Comparison of ENCODE assay signal across 10 mouse cellular contexts in the genomic region with DNA sequence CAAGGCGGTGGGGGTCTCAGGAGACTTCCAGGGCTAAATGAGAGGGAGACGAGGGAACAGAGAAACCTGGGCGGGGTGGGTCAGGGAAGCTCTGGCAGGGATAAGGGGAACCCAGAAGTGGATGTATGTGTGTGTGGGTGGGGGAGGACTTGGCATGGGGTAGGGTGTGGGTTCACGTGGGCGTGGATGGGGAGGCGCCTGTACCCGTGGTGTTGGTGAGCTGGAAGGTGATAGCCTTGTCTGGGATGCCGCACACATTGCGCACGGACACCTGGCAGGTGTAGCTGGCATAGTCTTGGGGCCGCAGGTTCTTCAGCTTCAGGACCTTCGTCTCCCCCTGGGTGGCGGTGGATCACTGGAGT.
DNase-seq lines count a peak whose midpoint lies in the region; ATAC-seq and TF ChIP-seq lines count a peak whose summit lies in the region.
"Had no signal": no experiment of that assay in that cellular context is flagged by ENCODE, and none has a peak within 500 bp of the region (broad histone marks: within the 10 kb centered on the region; RNA-seq: fewer than 3 reads in every experiment).

No protein-coding gene starts in this region.

- H3K27ac ChIP-seq in forebrain, embryonic 14.5 days (ENCODE audit: low read depth, low read length) = no peak overlapping the region
- no peak overlapping the region for H3K27ac ChIP-seq in forebrain, embryonic 10.5 days
- no peak overlapping the region for H3K27ac ChIP-seq in kidney, embryonic 14.5 days (ENCODE audit: low read depth, low read length)
- H3K27ac ChIP-seq in ES-Bruce4 (ENCODE audit: insufficient read depth, low read length) = no peak overlapping the region
- H3K27ac ChIP-seq in liver, embryonic 14.5 days = no peak overlapping the region
- H3K27ac ChIP-seq: embryonic facial prominence, embryonic 13.5 days; midbrain, embryonic 12.5 days had no signal

- no peak for DNase-seq in forebrain, embryonic 14.5 days (ENCODE audit: low spot score)
- no peak for DNase-seq in forebrain, embryonic 10.5 days (ENCODE audit: extremely low spot score, low spot score)
- no peak for DNase-seq in kidney, adult 18-20 months
- no peak for DNase-seq in liver, embryonic 14.5 days (ENCODE audit: low read depth in 3 of 3, low spot score in 3 of 3)
- no peak for DNase-seq in ovary, postnatal 36 days (ENCODE audit: low spot score)
- no peak for DNase-seq in frontal cortex, postnatal 10 days (ENCODE audit: low spot score in 2 of 2)

- H3K9ac ChIP-seq in forebrain, embryonic 14.5 days (ENCODE audit: low read length) = no peak overlapping the region
- H3K9ac ChIP-seq in kidney, embryonic 14.5 days (ENCODE audit: low read depth, low read length) = no peak overlapping the region
- H3K9ac ChIP-seq in ES-Bruce4 (ENCODE audit: low read depth, poor library complexity, severe bottlenecking) = no peak overlapping the region
- no peak overlapping the region for H3K9ac ChIP-seq in liver, embryonic 14.5 days (replicated peaks)
- H3K9ac ChIP-seq: embryonic facial prominence, embryonic 13.5 days; midbrain, embryonic 12.5 days had no signal

- ATAC-seq in forebrain, embryonic 14.5 days = 0 out of 2 replicates have a peak, but pooled peaks have one; percentile 11
- ATAC-seq in kidney, embryonic 14.5 days (ENCODE audit: low FRiP score, low TSS enrichment) = 0 out of 2 replicates have a peak, but pooled peaks have one; percentile 29
- ATAC-seq in liver, embryonic 14.5 days (ENCODE audit: insufficient read depth) = peak; percentile 58; the same call in 1 of the 2 replicates

- no peak for TF ChIP-seq POLR2A in ES-Bruce4 (IDR thresholded peaks at IDR 0.05; ENCODE audit: insufficient read depth, low read length)

- peaks cover 34% of the 10 kb centered on the region; the same call in 1 of the 2 replicates for H3K36me3 ChIP-seq in forebrain, embryonic 14.5 days (ENCODE audit: control insufficient read depth, insufficient read depth, low read length)
- H3K36me3 ChIP-seq in forebrain, embryonic 10.5 days (replicated peaks) = peaks cover 12% of the 10 kb centered on the region
- no peaks in the 10 kb centered on the region for H3K36me3 ChIP-seq in kidney, embryonic 14.5 days (ENCODE audit: control insufficient read depth, insufficient read depth, low read length)
- H3K36me3 ChIP-seq in ES-Bruce4 (ENCODE audit: control insufficient read depth, insufficient read depth, low read length, poor library complexity, severe bottlenecking) = no peaks in the 10 kb centered on the region
- H3K36me3 ChIP-seq in liver, embryonic 14.5 days (replicated peaks; ENCODE audit: control insufficient read depth, insufficient read depth, low read depth) = no peaks in the 10 kb centered on the region
- H3K36me3 ChIP-seq: embryonic facial prominence, embryonic 13.5 days had no signal

- H3K4me3 ChIP-seq in forebrain, embryonic 14.5 days (ENCODE audit: low read depth, low read length) = no peak overlapping the region
- no peak overlapping the region for H3K4me3 ChIP-seq in forebrain, embryonic 10.5 days
- H3K4me3 ChIP-seq in kidney, embryonic 14.5 days (ENCODE audit: low read length) = no peak overlapping the region
- H3K4me3 ChIP-seq in ES-Bruce4 (ENCODE audit: low read depth, low read length) = peak overlapping the region; percentile 55
- H3K4me3 ChIP-seq in liver, embryonic 14.5 days (ENCODE audit: insufficient read depth in 1 of 2, low read depth in 2 of 2, low read length in 2 of 2) = no peak overlapping the region
- H3K4me3 ChIP-seq: embryonic facial prominence, embryonic 13.5 days; midbrain, embryonic 12.5 days had no signal

- no peak for TF ChIP-seq EP300 in ES-Bruce4 (IDR thresholded peaks at IDR 0.05; ENCODE audit: insufficient read depth, low read depth, low read length)
- TF ChIP-seq EP300 in liver, embryonic 14.5 days (IDR thresholded peaks at IDR 0.05; ENCODE audit: low read depth) = no peak

- no peaks in the 10 kb centered on the region for H3K4me1 ChIP-seq in forebrain, embryonic 14.5 days (ENCODE audit: control insufficient read depth, insufficient read depth, low read length)
- H3K4me1 ChIP-seq in forebrain, embryonic 10.5 days = peaks cover 27% of the 10 kb centered on the region
- H3K4me1 ChIP-seq in kidney, embryonic 14.5 days (ENCODE audit: control insufficient read depth, insufficient read depth, low read length) = no peaks in the 10 kb centered on the region
- peaks cover 5% of the 10 kb centered on the region for H3K4me1 ChIP-seq in ES-Bruce4 (ENCODE audit: control insufficient read depth, insufficient read depth, low read length)
- peaks cover 20 to 26% of the 10 kb centered on the region in 2 experiments for H3K4me1 ChIP-seq in liver, embryonic 14.5 days (replicated peaks; ENCODE audit: control insufficient read depth in 2 of 2, insufficient read depth in 2 of 2, low read length in 1 of 2)

- 82% methylated on average over 13 of the region's 13 CpGs for WGBS in forebrain, embryonic 14.5 days
- 81% methylated on average over 13 of the region's 13 CpGs for WGBS in forebrain, embryonic 10.5 days
- WGBS in kidney, embryonic 14.5 days = 82% methylated on average over 13 of the region's 13 CpGs
- WGBS in liver, embryonic 14.5 days (ENCODE audit: insufficient replicate concordance) = 64% methylated on average over 13 of the region's 13 CpGs

- no peaks in the 10 kb centered on the region for H3K9me3 ChIP-seq in forebrain, embryonic 14.5 days (replicated peaks; ENCODE audit: control insufficient read depth, low read length)
- no peaks in the 10 kb centered on the region for H3K9me3 ChIP-seq in forebrain, embryonic 10.5 days
- H3K9me3 ChIP-seq in kidney, embryonic 14.5 days (ENCODE audit: control insufficient read depth, low read length) = no peaks in the 10 kb centered on the region
- H3K9me3 ChIP-seq in ES-Bruce4 (replicated peaks; ENCODE audit: control insufficient read depth, insufficient read depth, low read length, poor library complexity, severe bottlenecking) = no peaks in the 10 kb centered on the region
- H3K9me3 ChIP-seq in liver, embryonic 14.5 days (ENCODE audit: control insufficient read depth, low read length) = no peaks in the 10 kb centered on the region
- H3K9me3 ChIP-seq: embryonic facial prominence, embryonic 13.5 days; midbrain, embryonic 12.5 days had no signal

- no peak overlapping the region for H3K4me2 ChIP-seq in forebrain, embryonic 14.5 days (ENCODE audit: low read length)
- no peak overlapping the region for H3K4me2 ChIP-seq in kidney, embryonic 14.5 days (replicated peaks; ENCODE audit: low read depth, low read length)
- H3K4me2 ChIP-seq in liver, embryonic 14.5 days (ENCODE audit: low read depth) = no peak overlapping the region
- H3K4me2 ChIP-seq: embryonic facial prominence, embryonic 13.5 days; midbrain, embryonic 12.5 days had no signal

- no peak for TF ChIP-seq CTCF in ES-Bruce4 (IDR thresholded peaks at IDR 0.05; ENCODE audit: low read depth, low read length)
- no peak for TF ChIP-seq CTCF in liver, embryonic 14.5 days (IDR thresholded peaks at IDR 0.05; ENCODE audit: low read depth)

- H3K27me3 ChIP-seq in forebrain, embryonic 14.5 days (replicated peaks; ENCODE audit: control insufficient read depth, insufficient read depth, low read length) = no peaks in the 10 kb centered on the region
- H3K27me3 ChIP-seq in forebrain, embryonic 10.5 days (ENCODE audit: poor library complexity, severe bottlenecking) = peaks cover 40% of the 10 kb centered on the region
- H3K27me3 ChIP-seq in kidney, embryonic 14.5 days (ENCODE audit: control insufficient read depth, insufficient read depth, low read length) = peaks cover 3% of the 10 kb centered on the region; the same call in 1 of the 2 replicates
- H3K27me3 ChIP-seq in ES-Bruce4 (ENCODE audit: control insufficient read depth, insufficient read depth, low read length, poor library complexity, severe bottlenecking) = no peaks in the 10 kb centered on the region
- H3K27me3 ChIP-seq in liver, embryonic 14.5 days (ENCODE audit: control insufficient read depth, insufficient read depth, low read length) = no peaks in the 10 kb centered on the region
- H3K27me3 ChIP-seq: midbrain, embryonic 12.5 days had no signal
